Mouse (Mus musculus) urinary bladder, postnatal 25 days (tissue): ENCODE measurements around the gene Rnf167.

ENCODE experiments used
- DNase-seq: peaks from one replicate; pipeline ENCODE4 v3.0.0; 2022; ENCODE audit warnings: low spot score

Rnf167 gene

GRCm38 (mm10) chr11:70637764-70638163 is 9.3 kb upstream of the Rnf167 start:
- no peak for DNase-seq

- no peak for DNase-seq
Measured at GRCm38 (mm10) chr11:70638293-70638692, 8.7 kb upstream of the Rnf167 start.

GRCm38 (mm10) chr11:70638714-70639278 is 8.2 kb upstream of the Rnf167 start, which contains the start of gene Gp1ba:
Gp1ba (plus strand) TSS chr11:70639122.
- no peak for DNase-seq

GRCm38 (mm10) chr11:70639976-70640375 is 7.1 kb upstream of the Rnf167 start:
- no peak for DNase-seq

GRCm38 (mm10) chr11:70641241-70641640 is 5.8 kb upstream of the Rnf167 start:
- no peak for DNase-seq

- DNase-seq, result no peak
Measured at GRCm38 (mm10) chr11:70643051-70643450, 4.0 kb upstream of the Rnf167 start.

- no peak for DNase-seq
Measured at GRCm38 (mm10) chr11:70644564-70645103, 2.4 kb upstream of the Rnf167 start.

- DNase-seq, result no peak
Measured at GRCm38 (mm10) chr11:70645461-70646258, 1.4 kb upstream of the Rnf167 start.

- DNase-seq, result no peak
Measured at GRCm38 (mm10) chr11:70646259-70646555, 828 bp upstream of the Rnf167 start.

GRCm38 (mm10) chr11:70647716-70648420 is 833 bp downstream of the Rnf167 start:
- DNase-seq, result peak; percentile 43

- DNase-seq, result no peak
Measured at GRCm38 (mm10) chr11:70648512-70648911, 1.5 kb downstream of the Rnf167 start.

- no peak for DNase-seq
Measured at GRCm38 (mm10) chr11:70649185-70649734, 2.2 kb downstream of the Rnf167 start.

- DNase-seq, result no peak
Measured at GRCm38 (mm10) chr11:70650322-70651175, 3.5 kb downstream of the Rnf167 start.

GRCm38 (mm10) chr11:70651391-70651790 is 4.4 kb downstream of the Rnf167 start:
- no peak for DNase-seq

- DNase-seq, result no peak
Measured at GRCm38 (mm10) chr11:70652029-70652883, 5.2 kb downstream of the Rnf167 start.

- no peak for DNase-seq
Measured at GRCm38 (mm10) chr11:70652884-70653344, 5.9 kb downstream of the Rnf167 start.

GRCm38 (mm10) chr11:70653345-70654197 is 6.5 kb downstream of the Rnf167 start:
- peak; percentile 65 for DNase-seq

- DNase-seq, result peak; percentile 74
Measured at GRCm38 (mm10) chr11:70654198-70654922, 7.3 kb downstream of the Rnf167 start, which contains the start of gene Pfn1. Pfn1 (minus strand) TSS chr11:70654644.
